Mouse (Mus musculus): ENCODE results near the gene Rita1. TPM values are rescaled to one million over a fixed set of nuclear protein-coding genes. Genes with fewer than 3 reads are reported as not detected.

Rita1 gene
- total and polyA plus RNA-seq, 3 experiments = 18.1 to 22.1 TPM; not detected in 1

- Histone ChIP-seq H3K79me2 (ENCODE audit: control insufficient read depth, insufficient read depth, low read length, poor library complexity) (no peaks in the 10 kb centered on the region), H3K27ac (ENCODE audit: control insufficient read depth, low read depth, low read length) (no peak overlapping the region), H3K4me1 (ENCODE audit: control insufficient read depth in 1 of 2, insufficient read depth in 2 of 2, low read length in 2 of 2) (peaks cover 0 to 5% of the 10 kb centered on the region in 2 experiments; a peak in 2 of 4 replicates), H3K36me3 (ENCODE audit: control insufficient read depth in 1 of 2, insufficient read depth in 2 of 2, low read length in 2 of 2) (0 out of 4 replicates have a peak, but pooled peaks cover 0 to 3% of the 10 kb centered on the region in 2 experiments), H3K9ac (ENCODE audit: control insufficient read depth, low read depth, low read length, poor library complexity, severe bottlenecking) (no peak overlapping the region), H3K27me3 (ENCODE audit: control insufficient read depth in 1 of 2, insufficient read depth in 2 of 2, low read length in 2 of 2) (no peaks in the 10 kb centered on the region), H3K9me3 (replicated peaks; ENCODE audit: insufficient read depth, low read length) (no peaks in the 10 kb centered on the region), H3K4me3 (ENCODE audit: control insufficient read depth in 1 of 2, insufficient read depth in 1 of 2, low read depth in 2 of 2, low read length in 2 of 2) (no peak overlapping the region)
- TF ChIP-seq E2F4 (IDR thresholded peaks at IDR 0.05; ENCODE audit: borderline replicate concordance, low read depth, low read length) (no peak), ETS1 (IDR thresholded peaks at IDR 0.05; ENCODE audit: low read depth, low read length) (no peak), RAD21 (IDR thresholded peaks at IDR 0.05; ENCODE audit: low read depth, low read length) (no peak), UBTF (IDR thresholded peaks at IDR 0.05; ENCODE audit: borderline replicate concordance, insufficient read depth, low read depth, low read length) (no peak), NELFE (IDR thresholded peaks at IDR 0.05; ENCODE audit: low read depth, low read length) (no peak), GABPA (IDR thresholded peaks at IDR 0.05; ENCODE audit: low read depth, low read length) (no peak), ZKSCAN1 (IDR thresholded peaks at IDR 0.05; ENCODE audit: low read depth, low read length) (no peak), USF2 (IDR thresholded peaks at IDR 0.05; ENCODE audit: borderline replicate concordance in 1 of 2, insufficient read depth in 1 of 2, low read depth in 1 of 2, low read length in 2 of 2) (no peak)
- DNase-seq (ENCODE audit: low read depth, low spot score) = no peak
Measured at GRCm38 (mm10) chr5:120566681-120567252, 45.6 kb downstream of the Rita1 start.

DNA sequence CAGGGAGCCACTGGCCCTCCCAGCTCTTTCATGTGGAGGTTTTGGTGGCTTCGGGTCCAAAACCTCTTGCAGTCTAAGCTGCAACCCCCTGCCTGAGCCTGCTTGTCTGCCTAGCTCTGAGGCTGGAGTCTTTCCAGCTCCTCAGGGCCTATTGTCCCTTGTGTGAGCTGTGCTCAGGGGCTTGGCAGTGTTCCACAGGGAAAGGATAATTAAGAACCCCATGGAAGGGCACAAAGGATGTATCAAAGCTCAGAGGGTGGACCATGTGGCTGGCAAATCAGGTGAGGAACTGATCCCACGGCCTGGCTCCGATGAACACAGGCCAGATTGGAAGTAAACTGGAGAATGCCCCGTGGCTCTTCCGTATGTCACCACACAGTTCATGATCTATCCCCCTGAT lies 46.3 kb downstream of the Rita1 start:
- Histone ChIP-seq H3K4me1 (ENCODE audit: control insufficient read depth in 1 of 2, insufficient read depth in 2 of 2, low read length in 2 of 2) (peaks cover 0 to 5% of the 10 kb centered on the region in 2 experiments; a peak in 2 of 4 replicates), H3K36me3 (ENCODE audit: control insufficient read depth in 1 of 2, insufficient read depth in 2 of 2, low read length in 2 of 2) (0 out of 4 replicates have a peak, but pooled peaks cover 0 to 3% of the 10 kb centered on the region in 2 experiments), H3K4me3 (ENCODE audit: control insufficient read depth in 1 of 2, insufficient read depth in 1 of 2, low read depth in 2 of 2, low read length in 2 of 2) (no peak overlapping the region), H3K79me2 (ENCODE audit: control insufficient read depth, insufficient read depth, low read length, poor library complexity) (no peaks in the 10 kb centered on the region), H3K9ac (ENCODE audit: control insufficient read depth, low read depth, low read length, poor library complexity, severe bottlenecking) (no peak overlapping the region), H3K9me3 (replicated peaks; ENCODE audit: insufficient read depth, low read length) (no peaks in the 10 kb centered on the region), H3K27ac (ENCODE audit: control insufficient read depth, low read depth, low read length) (no peak overlapping the region), H3K27me3 (ENCODE audit: control insufficient read depth in 1 of 2, insufficient read depth in 2 of 2, low read length in 2 of 2) (no peaks in the 10 kb centered on the region)
- no peak for DNase-seq (ENCODE audit: low read depth, low spot score)
- TF ChIP-seq ZMIZ1 (IDR thresholded peaks at IDR 0.05; ENCODE audit: low read depth, low read length) (no peak), GATA1 (IDR thresholded peaks at IDR 0.05; ENCODE audit: low read depth, low read length) (no peak), SMC3 (IDR thresholded peaks at IDR 0.05; ENCODE audit: low read depth, low read length) (no peak), MEF2A (IDR thresholded peaks at IDR 0.05; ENCODE audit: extremely low read depth, insufficient replicate concordance, low read depth, low read length, poor library complexity, severe bottlenecking) (no peak)
